Mouse (Mus musculus) C2C12 (cell line): ENCODE results near the gene Ces1e. TPM values are rescaled to one million over a fixed set of nuclear protein-coding genes. Genes with fewer than 3 reads are reported as not detected.
"Not testable (repeated sequence)": the region's sequence is repeated elsewhere in the genome, so short reads cannot be mapped to it uniquely, and the experiment has no call there.

ENCODE experiments used
- H3K27me3 ChIP-seq: one replicate; pipeline ENCODE4 v1.6.1; 2011; ENCODE audit not compliant: control insufficient read depth, insufficient read depth, insufficient read length
- H3K36me3 ChIP-seq: one replicate; pipeline ENCODE4 v1.6.1; 2011; ENCODE audit not compliant: control insufficient read depth, insufficient read depth
- H3K4me3 ChIP-seq: one replicate; pipeline ENCODE4 v1.5.1; 2011; ENCODE audit warnings: mild to moderate bottlenecking, control low read depth; ENCODE audit not compliant: poor library complexity, insufficient read depth, severe bottlenecking
- H3K79me2 ChIP-seq: one replicate; pipeline ENCODE4 v1.6.1; 2011; ENCODE audit not compliant: control insufficient read depth, insufficient read depth
- H3K79me3 ChIP-seq: one replicate; pipeline ENCODE4 v1.6.1; 2011; ENCODE audit warnings: low read depth, control low read depth
- H3ac ChIP-seq: one replicate; pipeline ENCODE3; 2011; ENCODE audit warnings: low read depth; ENCODE audit not compliant: control insufficient read depth, insufficient read length
- CEBPB ChIP-seq: IDR thresholded peaks from one replicate; pipeline ENCODE4 v1.6.1; 2011; ENCODE audit warnings: low read depth, mild to moderate bottlenecking, control low read depth, moderate library complexity
- CTCF ChIP-seq: IDR thresholded peaks from one replicate; pipeline ENCODE4 v1.5.1; 2011; ENCODE audit not compliant: control insufficient read depth, insufficient read depth, insufficient read length
- FOSL1 ChIP-seq: IDR thresholded peaks from one replicate; pipeline ENCODE4 v1.8.0; 2011; ENCODE audit warnings: mild to moderate bottlenecking, low read length; ENCODE audit not compliant: poor library complexity, insufficient read depth, severe bottlenecking
- MAX ChIP-seq: IDR thresholded peaks from one replicate; pipeline ENCODE4 v1.6.1; 2011; ENCODE audit warnings: mild to moderate bottlenecking, control low read depth
- MYOD1 ChIP-seq: IDR thresholded peaks from one replicate; pipeline ENCODE4 v1.6.1; 2011; ENCODE audit warnings: low read depth; ENCODE audit not compliant: control insufficient read depth, insufficient read length
- MYOG ChIP-seq: IDR thresholded peaks from one replicate; pipeline ENCODE4 v1.6.1; 2011; ENCODE audit not compliant: control insufficient read depth, insufficient read length; ENCODE audit errors: extremely low read depth
- USF1 ChIP-seq: IDR thresholded peaks from one replicate; pipeline ENCODE4 v1.6.1; 2011; ENCODE audit warnings: low read depth, mild to moderate bottlenecking, control low read depth, moderate library complexity
- polyA plus RNA-seq: library from polyadenylated mRNA; unstranded; fragments of >200 nt; fragmentation: generic; extraction: Trizol; gene quantifications from one replicate; pipeline ENCODE4 v1.2.1, GENCODE M21; 2012; ENCODE audit warnings: missing spikeins

Gene Ces1e
- polyA plus RNA-seq, 1 experiment: not detected

DNA sequence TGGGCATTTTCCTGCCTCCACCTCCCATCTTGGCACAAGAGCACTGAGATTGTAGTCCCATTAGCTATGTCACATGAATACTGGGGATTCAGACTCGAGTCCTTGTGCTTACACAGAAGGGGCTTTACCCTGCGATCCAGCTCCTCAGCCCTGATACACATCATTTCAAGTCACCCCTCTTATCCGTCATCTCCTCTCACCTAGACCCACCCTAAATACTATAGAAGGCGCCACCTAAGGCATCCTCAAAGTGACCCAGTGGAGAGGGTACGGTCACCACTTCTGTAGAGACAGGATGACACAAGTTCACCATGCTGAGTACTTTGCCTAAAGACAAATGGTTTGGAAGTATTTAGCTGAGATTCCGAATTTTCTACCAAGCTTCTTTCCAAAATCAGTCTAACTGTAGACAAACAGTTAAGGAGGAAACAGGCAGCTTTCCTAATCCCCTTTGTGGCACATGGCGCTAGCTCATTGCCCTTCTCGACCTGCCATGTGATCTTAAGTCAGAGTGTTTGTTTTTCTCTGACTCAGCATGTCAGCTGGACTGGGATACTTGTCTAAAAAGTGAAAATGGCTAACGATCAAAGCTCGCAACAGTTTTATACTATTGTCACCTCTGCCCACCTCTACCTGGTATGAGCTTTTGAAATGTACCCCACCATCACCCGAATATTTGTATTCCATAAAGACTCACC is 597 bp downstream of the Ces1e start:
- TF ChIP-seq MYOD1 (no peak), USF1 (no peak), CEBPB (no peak), FOSL1 (no peak), MYOG (no peak), CTCF (no peak), MAX (no peak)

DNA sequence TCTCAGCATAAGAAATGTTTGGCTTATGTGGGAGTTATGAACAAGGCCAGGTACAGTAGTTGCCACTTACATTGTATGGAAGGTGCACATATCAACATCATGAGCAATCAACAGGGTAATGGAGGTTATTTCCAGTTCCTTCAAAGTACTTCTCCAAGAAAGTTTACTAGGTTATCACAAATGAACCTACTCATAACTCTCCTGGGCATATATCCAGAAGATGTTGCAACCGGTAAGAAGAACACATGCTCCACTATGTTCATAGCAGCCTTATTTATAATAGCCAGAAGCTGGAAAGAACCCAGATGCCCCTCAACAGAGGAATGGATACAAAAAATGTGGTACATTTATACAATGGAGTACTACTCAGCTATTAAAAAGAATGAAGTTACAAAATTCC is 2.9 kb downstream of the Ces1e start:
- not testable (repeated sequence) for H3K79me3 ChIP-seq, H3K79me2 ChIP-seq, H3K36me3 ChIP-seq, H3ac ChIP-seq, H3K4me3 ChIP-seq, H3K27me3 ChIP-seq

More for the DNA sequence above, 597 bp downstream of the Ces1e start:
- no peaks in the 10 kb centered on the region for H3K79me2 ChIP-seq
- H3K4me3 ChIP-seq: no peak overlapping the region
- no peaks in the 10 kb centered on the region for H3K79me3 ChIP-seq
- H3ac ChIP-seq: no peak overlapping the region
- no peaks in the 10 kb centered on the region for H3K36me3 ChIP-seq
- H3K27me3 ChIP-seq: no peaks in the 10 kb centered on the region

DNA sequence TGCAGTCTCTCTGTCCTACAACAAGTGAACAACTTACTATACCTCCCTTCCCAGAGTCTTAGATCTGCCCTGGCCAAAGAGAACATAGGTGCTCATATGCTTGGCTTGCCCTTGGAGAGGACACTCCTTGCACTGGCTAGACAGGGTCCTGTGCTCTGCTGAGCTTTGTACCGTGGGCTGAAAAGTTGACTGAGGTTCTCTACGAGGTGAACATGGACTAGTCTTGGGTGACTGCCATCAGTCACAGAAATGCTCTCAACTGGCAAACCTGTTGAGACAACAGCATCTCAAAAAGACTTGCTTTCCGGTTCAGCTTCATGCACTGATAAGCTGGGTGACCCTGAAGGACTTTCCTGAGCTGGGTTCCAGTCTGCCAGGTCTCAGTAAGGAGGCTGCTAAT is 7.5 kb downstream of the Ces1e start:
- H3K79me3 ChIP-seq: no peaks in the 10 kb centered on the region
- H3K4me3 ChIP-seq: no peak overlapping the region
- H3K36me3 ChIP-seq: no peaks in the 10 kb centered on the region
- no peaks in the 10 kb centered on the region for H3K27me3 ChIP-seq
- no peak overlapping the region for H3ac ChIP-seq
- TF ChIP-seq CTCF (no peak), USF1 (no peak), FOSL1 (no peak), CEBPB (no peak), MAX (no peak), MYOD1 (no peak), MYOG (no peak)
- H3K79me2 ChIP-seq: no peaks in the 10 kb centered on the region

DNA sequence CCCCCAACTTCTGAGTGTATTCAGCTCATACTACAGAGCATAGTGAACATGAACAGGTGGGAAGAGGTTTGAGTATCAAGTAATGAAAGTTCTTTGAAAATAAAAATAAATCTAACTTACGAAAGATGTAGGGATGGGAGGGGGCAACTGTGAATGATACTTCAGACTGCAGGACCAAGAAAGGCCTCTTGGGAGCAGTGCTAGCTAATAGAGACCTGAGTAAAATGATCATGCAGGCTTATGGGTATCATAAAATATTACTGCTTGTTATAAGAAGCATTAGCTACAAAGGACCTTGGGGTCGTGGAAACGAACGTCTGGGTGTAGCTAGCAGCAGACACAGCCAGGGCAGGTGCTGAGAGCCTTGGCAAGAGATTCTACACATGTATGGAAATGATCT is 11.6 kb downstream of the Ces1e start:
- Histone ChIP-seq H3K79me2 (no peaks in the 10 kb centered on the region), H3ac (no peak overlapping the region), H3K27me3 (no peaks in the 10 kb centered on the region), H3K79me3 (no peaks in the 10 kb centered on the region), H3K4me3 (no peak overlapping the region), H3K36me3 (no peaks in the 10 kb centered on the region)
- TF ChIP-seq MYOG (no peak), CTCF (no peak), MAX (no peak), CEBPB (no peak), USF1 (no peak), MYOD1 (no peak), FOSL1 (no peak)

DNA sequence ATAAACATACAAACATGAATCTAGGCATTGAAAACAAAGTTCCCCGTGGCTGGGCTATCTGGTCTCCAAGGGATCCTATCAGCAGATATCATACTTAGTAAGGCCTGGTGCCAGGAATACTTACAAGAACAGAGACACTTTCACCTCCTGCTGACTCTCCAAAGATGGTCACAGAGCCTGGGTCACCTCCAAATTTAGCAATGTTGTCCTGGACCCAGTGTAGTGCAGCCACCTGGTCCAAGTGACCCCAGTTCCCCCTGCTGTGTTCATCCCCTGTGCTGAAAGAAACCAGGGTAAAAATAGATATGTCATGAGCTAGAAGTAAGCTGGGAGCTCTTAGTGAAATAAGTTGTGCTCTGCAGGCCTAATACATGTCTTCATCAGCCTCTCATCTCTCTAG is 12.0 kb downstream of the Ces1e start:
- H3K4me3 ChIP-seq: no peak overlapping the region
- no peaks in the 10 kb centered on the region for H3K79me2 ChIP-seq
- H3K36me3 ChIP-seq: no peaks in the 10 kb centered on the region
- H3ac ChIP-seq: no peak overlapping the region
- H3K79me3 ChIP-seq: no peaks in the 10 kb centered on the region
- TF ChIP-seq CTCF (no peak), MYOD1 (no peak), FOSL1 (no peak), MYOG (no peak), USF1 (no peak), CEBPB (no peak), MAX (no peak)
- H3K27me3 ChIP-seq: no peaks in the 10 kb centered on the region

DNA sequence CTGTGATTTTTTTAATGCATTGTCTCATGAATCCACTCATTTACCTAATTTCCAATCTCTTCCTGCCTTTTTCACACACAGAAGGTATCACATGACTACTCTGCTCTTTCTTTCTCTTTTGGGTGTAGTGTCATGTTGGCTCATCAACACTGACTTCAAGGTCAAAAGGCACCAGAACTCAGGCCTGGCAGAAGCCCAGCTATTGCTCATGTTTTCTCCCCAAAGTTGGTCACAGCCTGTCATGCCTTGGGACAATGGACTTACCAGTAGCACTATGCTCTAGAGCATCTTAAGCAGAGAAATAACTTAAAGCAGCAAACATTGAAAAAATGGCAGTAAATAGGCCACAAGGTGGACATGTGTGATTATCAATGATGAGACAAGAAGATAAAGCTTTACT is 18.3 kb downstream of the Ces1e start:
- Histone ChIP-seq H3ac (no peak overlapping the region), H3K79me2 (no peaks in the 10 kb centered on the region), H3K27me3 (no peaks in the 10 kb centered on the region), H3K4me3 (no peak overlapping the region), H3K79me3 (no peaks in the 10 kb centered on the region), H3K36me3 (no peaks in the 10 kb centered on the region)
- TF ChIP-seq CTCF (no peak), MAX (no peak), CEBPB (no peak), FOSL1 (no peak), USF1 (no peak), MYOG (no peak), MYOD1 (no peak)

DNA sequence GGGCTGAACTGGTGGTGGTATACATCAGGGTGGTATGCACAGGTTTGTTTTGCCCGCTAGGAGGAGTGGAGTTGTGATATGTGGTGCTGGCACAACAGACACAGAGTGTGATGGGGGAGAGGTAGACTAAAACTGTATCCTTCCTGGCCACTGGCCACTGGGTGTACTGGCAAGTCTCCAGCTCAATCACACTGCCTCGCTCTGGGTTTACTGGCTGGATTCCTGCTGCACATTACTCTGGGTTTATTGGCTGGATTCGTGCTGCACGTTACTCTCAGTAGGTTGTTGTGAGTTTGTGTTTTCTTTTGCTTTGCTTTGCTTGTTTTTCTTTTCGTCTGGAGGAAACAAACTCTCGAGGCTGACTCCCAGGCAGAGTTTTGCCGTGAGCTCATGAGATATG is 30.3 kb downstream of the Ces1e start:
- not testable (repeated sequence) for H3K79me3 ChIP-seq, H3K27me3 ChIP-seq, H3K79me2 ChIP-seq, H3K4me3 ChIP-seq, H3K36me3 ChIP-seq, H3ac ChIP-seq
